Mouse (Mus musculus) urinary bladder, adult 18-20 months (tissue): ENCODE data around the gene Fgfr2.

ENCODE experiments used
- DNase-seq, 2 experiments: peaks; one replicate each; pipeline ENCODE4 v3.0.0; 2022; ENCODE audit warnings: low spot score in 2 of 2, mixed read lengths in 2 of 2

Gene Fgfr2

GRCm38 (mm10) chr7:130303464-130303863 lies 2819.7 kb downstream of the Fgfr2 start:
- DNase-seq = no peak

- no peak for DNase-seq
Measured at GRCm38 (mm10) chr7:130300606-130301005, 2822.5 kb downstream of the Fgfr2 start.

GRCm38 (mm10) chr7:130298926-130299594 lies 2824.1 kb downstream of the Fgfr2 start:
- DNase-seq = no peak

- no peak for DNase-seq
Measured at GRCm38 (mm10) chr7:130291179-130291578, 2832.0 kb downstream of the Fgfr2 start.

GRCm38 (mm10) chr7:130289428-130289790 lies 2833.7 kb downstream of the Fgfr2 start:
- DNase-seq = peak in 1 of 2 experiments; percentile 30

- peak in 1 of 2 experiments; percentile 59 for DNase-seq
Measured at GRCm38 (mm10) chr7:130288719-130289427, 2834.3 kb downstream of the Fgfr2 start.

- DNase-seq = no peak
Measured at GRCm38 (mm10) chr7:130288248-130288647, 2834.9 kb downstream of the Fgfr2 start.

- DNase-seq = no peak
Measured at GRCm38 (mm10) chr7:130278738-130279705, 2844.1 kb downstream of the Fgfr2 start.

- no peak for DNase-seq
Measured at GRCm38 (mm10) chr7:130278000-130278737, 2845.0 kb downstream of the Fgfr2 start.

GRCm38 (mm10) chr7:130273265-130273664 lies 2849.9 kb downstream of the Fgfr2 start:
- peak; percentile 70 to 79 for DNase-seq

- no peak for DNase-seq
Measured at GRCm38 (mm10) chr7:130270807-130271206, 2852.3 kb downstream of the Fgfr2 start.

GRCm38 (mm10) chr7:130269124-130269867 lies 2853.9 kb downstream of the Fgfr2 start:
- DNase-seq = no peak

- no peak for DNase-seq
Measured at GRCm38 (mm10) chr7:130267099-130267498, 2856.1 kb downstream of the Fgfr2 start.

- peak; percentile 75 to 79 for DNase-seq
Measured at GRCm38 (mm10) chr7:130266166-130266490, 2857.0 kb downstream of the Fgfr2 start.

- peak in 1 of 2 experiments; percentile 77 for DNase-seq
Measured at GRCm38 (mm10) chr7:130265319-130266165, 2857.6 kb downstream of the Fgfr2 start.

- DNase-seq = peak in 1 of 2 experiments; percentile 83
Measured at GRCm38 (mm10) chr7:130264616-130265318, 2858.4 kb downstream of the Fgfr2 start.

GRCm38 (mm10) chr7:130263799-130264351 lies 2859.3 kb downstream of the Fgfr2 start:
- DNase-seq = no peak

GRCm38 (mm10) chr7:130263233-130263594 lies 2859.9 kb downstream of the Fgfr2 start:
- no peak for DNase-seq
